Mouse (Mus musculus): ENCODE measurements around the gene Gm20388.

GRCm38 (mm10) chr8:121970225-121970624, 2059.6 kb downstream of the Gm20388 start:
- TF ChIP-seq CTCF (IDR thresholded peaks at IDR 0.05; ENCODE audit: low read depth) = no peak
- TF ChIP-seq EP300 (IDR thresholded peaks at IDR 0.05; ENCODE audit: low read depth) = no peak

Measured in liver, embryonic 14.5 days (tissue).